Mouse (Mus musculus) mouse trophoblast stem cell (cell line): Measurements from ENCODE around the gene E030018B13Rik.

Experiments
- in situ Hi-C, 2 experiments: fragments of 300-500 bp; cut with MseI, MboI; formaldehyde crosslinking; loops; 2 replicates in 1 of 2; 3 replicates in 1 of 2; pipeline ENCODE4 v1.15.1; 2025

The E030018B13Rik gene

DNA sequence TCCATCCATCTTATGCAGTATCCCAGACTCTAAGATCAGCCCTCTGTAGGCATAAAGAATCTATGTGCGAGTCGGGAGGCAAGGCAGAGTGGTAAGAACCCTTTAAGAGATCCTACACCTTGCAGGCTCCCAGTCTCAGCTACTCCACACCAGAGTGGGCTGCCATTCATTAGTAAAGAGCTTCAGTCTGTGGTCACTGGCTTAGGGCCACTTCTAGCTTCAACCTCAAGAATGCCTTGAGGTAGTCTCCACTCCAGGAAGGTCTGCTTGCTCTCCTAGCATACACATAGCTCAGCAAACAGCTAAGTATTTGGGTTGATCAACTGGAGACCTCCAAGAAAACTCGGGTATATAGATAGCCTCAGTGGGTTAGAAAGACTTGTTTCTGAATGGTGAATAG lies 19.0 kb upstream of the E030018B13Rik start:
- in situ Hi-C loops: no loop called here

GRCm38 (mm10) chr7:63898201-63898600 lies 18.5 kb upstream of the E030018B13Rik start:
- in situ Hi-C loops: no loop called here

DNA sequence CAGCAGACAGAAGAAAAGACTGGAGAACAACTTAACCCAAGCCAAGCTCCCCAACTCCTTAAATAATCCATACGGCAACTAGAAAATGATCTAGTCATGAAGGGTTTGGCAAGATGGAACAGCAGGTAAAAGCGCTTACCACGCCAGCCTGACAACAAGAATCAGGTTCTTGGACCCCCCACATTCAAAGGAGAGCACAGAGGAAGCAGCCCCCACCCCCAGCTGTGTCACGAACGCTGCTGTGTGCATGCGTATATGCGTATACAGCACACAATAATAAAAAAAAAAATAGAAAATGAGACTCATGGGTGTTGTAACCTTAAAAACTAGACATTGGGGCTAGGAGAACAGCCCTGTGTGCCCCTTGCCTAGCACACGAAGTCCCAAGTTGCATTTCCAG lies 16.7 kb upstream of the E030018B13Rik start:
- in situ Hi-C loops: no loop called here

DNA sequence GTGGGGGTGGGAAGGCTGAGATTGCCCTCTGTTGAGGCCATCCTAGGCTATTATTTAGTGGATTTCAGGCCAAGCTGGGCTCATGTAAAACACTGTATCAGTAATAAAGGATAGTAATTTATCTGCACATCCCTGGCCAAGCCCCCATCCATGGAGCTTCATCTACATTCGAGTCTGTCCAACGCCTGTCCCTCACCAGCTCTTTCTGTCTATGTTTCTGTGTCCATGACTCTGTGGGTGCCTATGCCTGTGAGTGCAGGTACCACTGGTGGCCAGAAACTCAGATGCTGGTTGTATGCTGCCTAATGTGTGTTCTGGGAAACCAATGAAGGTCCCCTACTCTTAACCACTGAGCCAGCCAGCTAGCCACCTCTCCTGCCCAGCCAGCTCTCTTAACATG lies 16.2 kb upstream of the E030018B13Rik start:
- in situ Hi-C loops: no loop called here

DNA sequence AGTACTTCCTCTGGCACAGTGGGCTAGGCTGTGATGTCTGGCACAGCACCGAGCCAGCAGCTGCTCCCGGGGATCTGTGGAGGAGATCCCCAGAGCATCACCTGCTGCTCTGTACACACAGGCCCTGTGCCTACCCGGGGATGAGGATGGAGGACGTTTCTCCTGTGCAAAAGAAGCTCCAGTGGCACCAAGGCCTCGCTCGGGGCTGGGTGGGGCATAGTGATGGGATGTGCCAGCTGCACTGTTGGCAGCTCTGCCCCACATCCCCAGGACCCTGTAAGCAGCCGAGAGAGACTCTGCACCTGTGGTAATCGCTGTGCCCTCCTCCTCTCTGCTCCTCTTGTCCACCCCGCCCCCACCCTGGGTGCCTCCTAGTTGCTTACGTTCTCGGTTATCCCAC lies 15.3 kb upstream of the E030018B13Rik start:
- in situ Hi-C loops: no loop called here

- in situ Hi-C loops: no loop called here
These were observed 14.7 kb upstream of the E030018B13Rik start for GRCm38 (mm10) chr7:63901942-63902341.

DNA sequence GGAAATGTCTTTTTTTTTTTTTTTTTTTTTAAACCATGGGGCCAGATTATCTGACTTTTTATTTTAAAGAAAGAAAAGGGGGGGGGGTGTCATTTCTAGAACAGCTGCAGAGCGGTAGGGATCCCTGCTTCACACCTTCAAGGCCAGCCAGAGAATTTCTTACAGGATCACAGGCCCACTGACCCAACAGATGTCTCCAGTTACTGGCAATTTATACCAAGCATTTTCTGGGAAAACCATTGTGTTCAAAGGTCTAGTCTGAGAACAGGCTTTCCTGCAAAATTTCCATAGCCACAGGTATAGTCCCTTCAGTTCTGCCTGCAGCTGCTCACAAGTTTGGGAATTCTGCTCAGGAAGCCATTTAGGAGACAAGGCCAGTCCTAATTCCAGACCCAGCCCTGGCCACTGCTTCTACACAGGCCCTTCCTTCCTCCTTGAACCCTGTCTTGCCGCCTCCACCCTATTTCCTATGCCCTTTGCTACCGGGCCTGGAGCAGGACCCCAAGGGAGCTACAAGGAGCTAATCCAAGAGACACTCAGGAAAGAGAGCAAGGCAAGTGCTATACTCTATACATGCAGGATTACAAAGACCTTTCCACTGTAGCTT lies 13.9 kb upstream of the E030018B13Rik start:
- in situ Hi-C loops: no loop called here

- in situ Hi-C loops: no loop called here
These were observed 12.8 kb upstream of the E030018B13Rik start for GRCm38 (mm10) chr7:63903635-63904380.

DNA sequence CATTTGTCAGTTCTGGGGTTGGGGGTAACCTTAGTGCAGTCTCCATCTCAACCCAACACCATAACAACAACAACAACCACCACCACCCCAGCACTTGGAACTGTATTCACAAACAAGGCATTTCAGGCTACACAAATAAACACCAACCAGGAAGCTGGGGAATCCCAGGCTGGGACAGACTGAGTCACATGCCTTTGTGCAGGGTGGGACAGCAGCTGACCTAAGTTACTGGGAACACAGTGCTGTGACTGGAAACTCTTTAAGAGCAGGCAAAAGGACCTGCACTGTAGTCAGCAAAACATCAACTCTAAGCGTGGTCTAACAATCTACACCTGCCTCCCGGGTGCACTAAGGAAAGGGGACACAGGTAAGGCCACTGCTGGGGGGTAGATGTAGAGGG lies 11.5 kb upstream of the E030018B13Rik start:
- in situ Hi-C loops: no loop called here

GRCm38 (mm10) chr7:63905642-63906041 lies 11.0 kb upstream of the E030018B13Rik start:
- in situ Hi-C loops: no loop called here

- in situ Hi-C loops: no loop called here
These were observed 8.7 kb upstream of the E030018B13Rik start for GRCm38 (mm10) chr7:63907778-63908495.

DNA sequence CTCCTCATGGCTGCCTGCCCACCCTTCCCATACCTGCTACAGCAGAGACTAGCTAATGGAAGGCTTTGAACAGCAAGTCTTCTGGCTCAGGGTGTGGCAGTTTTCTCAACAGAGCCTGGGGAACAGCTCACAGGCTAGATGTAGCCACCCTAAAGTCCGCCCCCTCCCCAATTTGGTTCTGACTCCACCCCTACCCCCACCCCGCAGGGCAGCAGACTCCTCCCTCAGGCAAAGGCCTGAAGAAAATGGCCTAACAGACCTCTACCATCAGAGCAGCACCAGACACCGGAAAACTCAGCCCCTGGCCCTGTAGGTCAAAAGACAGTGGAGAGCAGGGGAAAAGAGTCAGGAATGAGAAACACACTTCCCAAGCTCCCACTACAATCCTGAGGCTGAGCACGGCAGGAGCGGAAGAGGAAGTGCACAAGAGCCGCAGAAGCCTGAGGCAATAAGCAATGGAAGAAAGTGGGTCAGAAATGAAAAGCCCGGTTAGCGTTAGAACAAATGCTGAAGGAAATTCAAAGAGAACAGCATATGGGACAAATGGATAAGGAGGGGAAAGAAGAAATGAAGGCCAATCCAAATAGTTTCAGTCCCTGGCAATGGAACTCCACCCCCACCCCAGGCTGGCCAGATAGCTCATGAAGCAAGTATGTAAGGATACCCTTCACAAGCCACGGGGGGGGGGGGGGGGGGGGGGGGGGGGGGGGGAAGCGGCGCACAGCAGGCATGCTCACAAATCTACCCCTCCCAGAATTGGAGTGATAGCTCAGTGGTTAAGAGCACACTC lies 8.0 kb upstream of the E030018B13Rik start:
- in situ Hi-C loops: no loop called here

DNA sequence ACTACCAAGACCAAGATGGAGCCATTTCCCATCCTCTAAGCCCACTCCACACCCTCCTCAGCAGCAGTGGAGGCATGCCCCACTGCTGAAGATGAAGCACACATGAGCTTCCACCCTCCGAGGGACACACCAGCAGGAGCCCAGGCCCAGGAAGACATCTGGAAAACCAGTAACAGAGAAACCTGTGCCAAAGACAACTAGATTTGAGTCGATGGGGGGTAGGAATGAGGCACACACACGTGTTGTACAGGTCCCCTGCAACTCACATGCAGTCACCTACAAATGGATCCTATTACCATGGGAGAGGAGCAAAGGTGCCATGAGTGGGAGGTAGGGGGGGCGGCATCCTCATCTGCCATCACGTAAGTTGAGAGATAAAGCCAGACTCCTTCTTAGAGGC lies 6.4 kb upstream of the E030018B13Rik start:
- in situ Hi-C loops: no loop called here

- in situ Hi-C loops: no loop called here
These were observed 5.7 kb upstream of the E030018B13Rik start for GRCm38 (mm10) chr7:63910912-63911311.

DNA sequence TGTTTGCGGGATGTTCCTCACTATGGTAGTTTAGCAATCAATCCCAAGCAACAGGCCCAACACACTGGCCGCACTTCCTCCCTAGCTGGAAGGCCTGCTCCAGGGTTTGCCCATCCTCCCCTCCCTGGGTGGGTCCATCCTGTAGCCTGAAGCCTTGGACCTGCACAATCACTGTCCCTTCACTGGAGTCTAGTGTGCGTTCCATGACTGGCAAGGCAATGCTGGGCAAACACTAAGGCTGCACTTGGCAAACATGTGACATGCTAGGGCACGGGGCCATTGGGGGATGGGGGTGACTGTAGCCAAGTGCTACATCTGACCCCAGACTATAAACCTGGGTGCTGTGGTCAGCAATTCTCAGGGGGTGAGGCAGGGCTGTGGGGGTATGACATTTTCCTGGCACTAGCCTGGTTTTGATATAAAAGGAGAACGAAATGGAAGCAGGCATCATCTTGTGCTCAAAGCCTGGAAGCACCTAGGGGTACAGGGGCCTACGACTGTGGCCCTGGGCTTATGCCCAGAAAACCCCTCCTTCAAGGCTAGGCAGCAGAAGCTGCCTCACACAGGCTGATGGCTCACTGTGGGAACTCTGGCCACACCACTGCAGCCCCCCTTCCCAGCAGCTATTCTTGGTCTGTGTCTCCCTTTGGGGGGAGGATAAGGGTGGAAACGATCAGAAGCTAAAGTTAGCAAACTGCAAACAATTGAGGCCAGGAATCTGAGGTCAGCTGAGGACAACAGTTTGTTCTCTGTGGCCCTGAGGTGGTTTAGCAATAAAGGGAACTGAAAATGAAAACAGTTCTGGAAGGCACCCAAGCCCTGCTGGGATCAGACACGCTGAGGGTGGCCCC lies 5.0 kb upstream of the E030018B13Rik start:
- in situ Hi-C loops: no loop called here

DNA sequence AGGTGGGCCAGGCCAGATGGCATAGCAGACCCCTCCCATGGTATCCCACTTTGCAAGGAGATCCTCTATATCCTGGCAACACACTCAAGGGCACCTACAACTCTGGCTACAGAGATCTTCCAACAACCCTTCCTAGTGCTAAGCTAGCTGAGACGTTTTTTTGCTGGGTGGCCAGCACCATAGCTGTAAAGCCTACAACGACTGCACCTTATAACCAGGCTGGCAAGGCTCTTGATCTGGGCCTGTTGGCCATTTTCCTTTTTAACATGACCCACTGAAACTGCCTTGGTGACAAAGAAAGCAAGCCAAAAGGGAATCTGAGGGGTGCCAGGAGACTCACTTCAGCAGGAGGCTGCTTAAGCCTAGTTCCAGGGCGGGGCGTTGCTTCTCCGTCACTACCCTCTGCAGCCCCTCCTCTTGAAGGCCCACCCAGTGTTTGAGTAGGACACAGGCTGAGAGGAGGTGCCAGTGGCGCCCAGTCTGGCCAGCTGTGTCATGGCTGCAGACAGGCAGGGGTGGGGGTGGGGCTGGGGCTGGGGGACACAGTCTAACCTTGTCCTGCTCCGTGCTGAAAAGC lies 4.3 kb upstream of the E030018B13Rik start:
- in situ Hi-C loops: no loop called here

- in situ Hi-C loops: no loop called here
These were observed 3.5 kb upstream of the E030018B13Rik start for GRCm38 (mm10) chr7:63912924-63913723.

- in situ Hi-C loops: no loop called here
These were observed 2.6 kb upstream of the E030018B13Rik start for GRCm38 (mm10) chr7:63913724-63914692.

GRCm38 (mm10) chr7:63914891-63915290 lies 1.8 kb upstream of the E030018B13Rik start:
- in situ Hi-C loops: no loop called here
